Mouse (Mus musculus) heart, adult 10 weeks (tissue): ENCODE results near the gene Zfp319. TPM values are rescaled to one million over a fixed set of nuclear protein-coding genes. Genes with fewer than 3 reads are reported as not detected.

Experiments used
- polyA plus RNA-seq: library from polyadenylated mRNA; stranded (reverse); fragments of 350-450 nt; fragmentation: Illumina TruSeq; extraction: RNeasy Lipid Tissue Mini Kit (QIAGEN cat#74804); gene quantifications from one replicate; pipeline ENCODE4 v1.2.3, GENCODE M21; 2014; ENCODE audit warnings: low read depth, low replicate concordance

The Zfp319 gene
- polyA plus RNA-seq = 6.0 TPM

GRCm38 (mm10) chr8:95331720-95332436 lies at the start of gene Zfp319, which contains the start of gene Usb1:
TSS of gene Zfp319 (minus strand) at chr8:95331950.
TSS of gene Usb1 (plus strand) at chr8:95332284.

GRCm38 (mm10) chr8:95352151-95352870 lies 20.6 kb upstream of the Zfp319 start, which contains the start of gene Mmp15:
TSS of gene Mmp15 (plus strand) at chr8:95352268.

GRCm38 (mm10) chr8:95310342-95310970 lies 21.3 kb downstream of the Zfp319 start, which contains the start of gene Tepp:
TSS of gene Tepp (plus strand) at chr8:95310566.

GRCm38 (mm10) chr8:95306431-95306830 lies 25.3 kb downstream of the Zfp319 start, which contains the start of gene Cngb1:
TSS of gene Cngb1 (minus strand) at chr8:95306585.

Other genes starting within 250 kb of the Zfp319 start
- 64.4 TPM for gene Kifc3, start 129.1 kb downstream of the Zfp319 start, polyA plus RNA-seq
- gene Cngb1, start 25.4 kb downstream of the Zfp319 start, polyA plus RNA-seq = 0.16 TPM
- not detected for gene Tepp, start 21.4 kb downstream of the Zfp319 start, polyA plus RNA-seq
- gene Usb1, start 334 bp upstream of the Zfp319 start, polyA plus RNA-seq = 12.5 TPM
- 46.2 TPM for gene Mmp15, start 20.3 kb upstream of the Zfp319 start, polyA plus RNA-seq
- gene Cfap20, start 102.9 kb upstream of the Zfp319 start, polyA plus RNA-seq = 33.0 TPM
- gene Csnk2a2, start 158.1 kb upstream of the Zfp319 start, polyA plus RNA-seq = 26.7 TPM
- not detected for gene Ccdc113, start 202.1 kb upstream of the Zfp319 start, polyA plus RNA-seq
- not detected for gene Prss54, start 244.4 kb upstream of the Zfp319 start, polyA plus RNA-seq